Mouse (Mus musculus) thymus, postnatal 4 days (tissue): ENCODE measurements around the gene Intu.

Source experiments
- DNase-seq: peaks from one replicate; pipeline ENCODE4 v3.0.0; 2021

Gene Intu

DNA sequence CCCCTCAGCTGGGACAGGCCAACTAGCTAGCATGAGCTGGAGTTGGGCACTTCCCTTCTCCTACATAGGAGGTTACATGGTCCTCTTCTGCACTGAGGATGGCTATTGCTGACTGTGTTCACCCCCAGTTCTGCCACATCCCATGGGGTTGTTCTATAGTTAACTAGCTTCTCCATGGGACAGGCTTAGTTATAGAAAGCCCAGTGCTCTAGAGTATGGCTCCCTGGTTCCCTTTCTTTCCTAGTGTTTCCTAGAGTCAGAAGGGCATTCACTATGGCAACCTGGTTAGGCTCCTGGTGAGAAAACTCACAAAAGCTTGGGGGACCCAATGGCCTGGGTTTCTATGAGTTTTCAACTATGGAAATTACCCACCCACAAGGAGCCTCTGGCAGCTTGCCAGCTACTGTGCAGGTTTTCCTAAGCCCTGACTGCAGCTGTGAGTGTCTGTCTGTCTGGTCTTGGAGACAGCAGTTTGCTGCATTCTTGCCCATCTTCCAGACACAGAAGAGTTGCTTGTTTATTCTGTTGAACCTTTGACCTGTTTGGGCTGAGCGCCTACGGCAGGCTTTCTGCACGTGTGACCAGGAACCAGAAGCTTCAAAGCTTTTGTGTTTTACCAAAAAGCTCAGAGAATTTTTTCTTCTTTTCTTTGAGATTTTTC lies 154.9 kb downstream of the Intu start:
- DNase-seq: peak; percentile 31

DNA sequence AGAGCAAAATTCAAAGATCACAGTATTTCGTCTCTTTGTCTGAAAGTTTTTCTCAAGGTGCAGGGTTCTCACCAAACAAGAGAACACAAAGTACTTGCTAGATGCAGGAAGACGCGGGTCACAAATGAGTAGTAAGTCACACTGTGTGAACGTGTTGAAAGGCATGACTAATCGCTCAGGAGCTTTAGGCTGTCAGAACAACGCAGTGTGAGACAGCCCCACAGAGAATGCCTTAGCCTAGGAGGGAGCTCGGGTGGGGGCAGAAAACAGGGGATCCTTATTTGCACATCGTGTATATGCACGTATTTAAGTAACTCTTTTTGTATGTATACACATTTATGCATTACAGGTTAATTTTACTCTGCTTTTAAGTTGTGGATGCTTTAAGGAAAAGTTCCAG lies 155.8 kb downstream of the Intu start:
- no peak for DNase-seq

DNA sequence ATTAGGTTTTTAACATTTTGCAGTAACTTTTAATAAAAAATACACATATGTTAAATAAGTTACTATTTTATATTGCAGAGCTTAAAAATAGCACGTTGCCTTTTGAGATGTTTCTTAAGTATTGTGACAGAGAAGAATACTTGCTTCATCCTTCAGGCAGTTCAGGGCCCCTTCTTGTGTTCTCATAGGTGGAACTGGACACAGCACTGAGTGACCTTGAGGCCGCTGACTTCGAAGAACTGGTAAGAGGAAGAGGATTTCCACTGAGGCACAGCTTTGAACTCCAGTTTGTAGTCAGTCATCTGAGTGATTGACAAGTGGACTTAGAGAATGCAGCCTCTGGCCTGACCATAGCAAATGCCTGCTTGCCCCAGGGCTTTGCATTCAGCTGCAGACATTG lies 156.5 kb downstream of the Intu start:
- no peak for DNase-seq

DNA sequence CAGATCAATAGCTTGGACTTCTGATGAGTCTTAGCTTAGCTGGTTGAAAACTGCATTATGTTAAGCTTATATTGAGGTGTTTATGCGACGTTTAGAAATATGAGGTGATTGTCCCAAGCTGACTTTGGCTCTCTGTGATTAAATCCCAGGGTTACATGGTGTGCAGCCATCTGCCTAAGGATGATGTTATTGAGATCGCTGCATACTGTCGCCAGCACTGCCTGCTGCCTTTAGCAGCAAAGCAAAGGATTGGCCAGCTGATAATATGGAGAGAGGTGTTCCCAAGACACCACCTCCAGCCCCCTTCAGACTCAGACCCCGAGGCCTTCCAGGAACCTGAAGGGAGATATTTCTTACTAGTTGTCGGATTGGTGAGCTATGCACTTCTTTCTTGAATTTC lies 160.5 kb downstream of the Intu start:
- DNase-seq: no peak

DNA sequence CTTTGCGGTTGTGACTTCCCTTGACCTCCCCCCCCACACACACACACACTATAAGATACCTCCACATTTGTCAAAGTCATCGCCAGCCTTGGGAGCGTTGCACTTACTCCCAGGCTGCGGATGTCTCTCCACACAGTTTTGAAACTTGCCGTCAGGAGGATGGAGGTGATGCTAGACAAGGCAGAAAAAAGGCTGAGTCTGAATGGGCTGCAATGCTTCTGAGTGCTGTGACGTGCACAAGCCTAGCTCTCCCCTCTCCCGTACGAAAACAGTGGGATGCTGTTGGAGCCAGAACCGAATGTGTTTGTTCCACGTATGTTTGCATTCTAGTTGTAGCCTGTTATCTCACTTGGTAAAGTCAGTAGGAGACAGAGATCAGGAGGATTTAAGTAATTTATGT lies 162.3 kb downstream of the Intu start:
- no peak for DNase-seq

DNA sequence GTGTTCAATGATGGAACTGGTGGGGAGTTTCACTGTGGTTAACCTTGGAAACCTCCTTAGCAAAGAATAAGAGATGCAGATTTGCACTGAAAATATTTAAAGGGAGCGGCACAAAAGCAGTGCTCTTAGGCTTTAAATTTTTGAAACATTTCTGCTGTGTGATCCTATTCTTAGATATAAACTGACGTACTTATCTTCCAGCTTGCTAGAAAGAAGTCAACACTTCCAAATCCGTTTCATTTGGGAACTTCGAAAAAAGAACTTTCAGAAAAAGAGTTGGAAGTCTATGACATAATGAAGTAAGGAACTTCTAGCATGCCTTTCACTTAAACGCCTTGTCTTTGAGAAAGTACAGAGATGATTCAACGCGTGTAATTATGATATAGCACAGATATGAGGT lies 162.9 kb downstream of the Intu start:
- no peak for DNase-seq

DNA sequence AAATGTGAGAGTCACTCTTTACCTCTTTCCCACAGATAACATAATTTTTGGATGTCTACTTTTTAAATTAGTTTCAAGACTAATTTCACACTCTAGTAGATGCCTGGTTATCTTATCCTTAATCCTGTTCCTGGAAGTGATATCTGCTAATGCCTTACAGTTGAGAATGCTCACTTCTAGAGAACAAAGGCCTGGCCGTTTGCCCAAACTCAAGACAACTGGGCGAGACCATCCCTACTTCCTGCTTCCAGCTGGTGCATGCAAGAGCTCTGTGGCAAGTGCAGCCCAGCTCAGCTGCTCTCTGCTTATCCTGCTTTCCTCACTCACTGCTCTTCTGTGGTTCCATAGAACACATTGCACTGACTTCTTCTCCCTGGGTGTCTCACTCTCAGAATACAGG lies 163.4 kb downstream of the Intu start:
- DNase-seq: no peak

DNA sequence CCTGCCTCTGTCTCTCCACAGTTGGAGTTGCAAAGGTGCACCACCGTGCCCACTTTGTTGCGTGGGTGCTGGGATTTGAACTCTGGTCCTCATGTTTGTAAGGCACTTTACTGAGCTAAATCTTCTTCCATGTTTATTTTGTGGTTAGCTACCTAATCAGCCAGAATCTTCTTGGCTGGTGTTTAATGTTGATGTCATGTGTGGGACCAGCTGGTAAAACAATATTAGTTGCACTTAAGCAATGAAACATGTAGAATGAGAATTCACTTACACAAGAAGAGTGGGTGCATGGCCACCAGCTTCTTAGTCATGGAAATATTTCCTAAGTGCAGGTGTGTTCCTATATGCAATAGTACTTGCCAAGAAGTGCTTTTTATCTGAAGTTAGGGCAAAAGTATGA lies 164.1 kb downstream of the Intu start:
- DNase-seq: no peak

DNA sequence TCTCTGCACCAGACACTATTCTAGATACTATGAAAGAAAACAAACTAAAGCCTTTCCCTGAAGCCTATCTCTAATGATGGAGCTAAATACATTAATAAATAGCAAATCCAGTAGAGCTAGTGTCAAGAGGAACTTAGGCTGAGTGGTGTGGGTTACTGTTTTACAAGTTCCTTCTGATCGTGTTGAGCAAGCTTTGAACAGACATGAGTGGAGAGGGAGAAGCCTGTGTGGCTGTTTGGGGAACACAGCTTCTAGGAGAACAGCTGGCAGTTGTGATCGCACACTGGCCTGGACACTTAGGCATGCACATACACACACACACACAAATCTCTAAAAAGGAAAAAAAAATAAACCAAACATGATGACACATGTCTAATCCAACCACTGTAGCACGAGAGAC lies 167.7 kb downstream of the Intu start:
- DNase-seq: no peak

DNA sequence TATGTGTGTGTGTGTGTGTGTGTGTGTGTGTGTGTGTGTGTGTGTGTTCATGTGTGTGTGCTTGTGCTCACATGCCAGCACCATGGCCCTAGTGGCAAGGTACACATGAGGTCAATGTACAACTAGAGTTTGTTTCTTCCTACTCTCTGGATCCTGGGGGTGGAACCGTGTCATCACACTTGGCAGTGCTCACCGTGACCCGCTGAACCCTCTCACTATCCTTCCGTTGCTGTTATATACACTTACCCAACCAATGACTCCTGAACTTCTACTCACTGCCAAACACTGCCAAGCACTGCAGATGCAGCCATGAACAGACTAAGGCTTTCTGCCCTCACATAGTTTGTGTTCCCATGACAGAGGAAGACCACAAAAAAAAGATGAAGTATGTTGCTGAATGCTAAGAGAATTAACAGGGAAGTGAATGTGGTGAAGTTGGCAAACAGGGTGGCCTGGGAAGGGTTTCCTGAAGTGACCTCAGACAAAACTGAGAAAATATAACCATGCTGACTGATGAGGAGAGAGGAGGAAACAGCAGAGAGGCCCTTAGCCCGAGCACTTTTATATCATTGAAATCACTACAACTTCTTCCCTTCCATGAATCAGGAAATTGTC lies 173.8 kb downstream of the Intu start:
- DNase-seq: no peak

DNA sequence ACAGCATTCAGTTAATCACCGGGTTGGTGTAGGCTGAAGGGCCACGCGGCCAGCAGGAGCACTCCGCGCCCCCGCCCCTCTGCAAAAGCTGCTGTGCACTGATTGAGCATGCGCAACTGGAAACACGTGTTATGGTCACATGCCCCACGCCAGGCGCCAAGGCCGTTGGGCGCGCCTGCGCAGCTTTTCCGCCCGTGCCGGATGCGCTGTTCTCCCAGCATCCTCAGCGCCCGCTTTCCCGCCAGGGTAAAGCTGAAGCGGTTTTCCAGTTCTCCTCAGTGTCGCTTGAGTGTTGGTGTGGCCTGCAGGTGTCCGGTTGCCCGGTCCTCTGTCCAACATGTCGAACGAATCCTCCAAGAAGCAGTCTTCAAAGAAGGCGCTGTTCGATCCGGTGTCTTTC lies 177.6 kb downstream of the Intu start, which contains the start of gene Slc25a31:
Gene Slc25a31 (plus strand): TSS at position 201 of the 400 bp plus-strand sequence.
- no peak for DNase-seq

DNA sequence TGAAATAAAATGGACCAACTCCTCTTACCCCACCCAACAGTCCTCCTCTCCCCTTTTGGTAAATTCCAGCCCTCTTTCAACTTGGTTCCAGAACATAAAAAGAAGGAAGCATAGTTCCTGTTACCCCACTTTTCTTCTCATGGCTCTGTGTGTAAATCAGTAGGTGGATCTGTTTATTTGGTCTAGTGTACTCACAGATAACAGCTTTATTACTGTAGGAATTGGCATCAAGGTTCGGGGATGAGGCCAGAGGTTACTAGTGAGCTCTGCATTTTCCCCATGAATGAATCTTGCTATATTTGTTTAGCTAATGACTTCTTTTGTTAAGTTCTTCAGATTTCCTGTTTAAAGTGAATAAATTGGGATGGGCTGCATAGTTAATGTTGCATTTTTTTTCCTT lies 185.0 kb downstream of the Intu start:
- DNase-seq: no peak

DNA sequence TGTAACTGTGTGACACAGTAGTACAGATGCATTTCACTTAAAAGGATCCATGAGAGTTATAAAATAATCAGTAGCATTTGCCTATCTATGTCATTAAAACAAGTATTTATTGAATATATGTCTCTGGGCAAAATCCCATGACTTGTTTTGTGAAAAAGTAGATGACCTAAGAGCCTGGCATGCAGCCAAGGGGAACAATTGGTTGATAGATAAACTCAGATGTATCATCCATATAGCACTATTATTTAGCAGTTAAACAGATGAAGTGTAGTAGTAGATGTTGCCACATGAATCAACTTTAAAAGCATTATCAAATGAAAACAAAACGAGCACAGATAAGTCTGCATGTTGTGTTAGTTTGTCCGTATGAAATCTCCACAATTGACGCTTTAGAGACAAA lies 187.9 kb downstream of the Intu start:
- no peak for DNase-seq

DNA sequence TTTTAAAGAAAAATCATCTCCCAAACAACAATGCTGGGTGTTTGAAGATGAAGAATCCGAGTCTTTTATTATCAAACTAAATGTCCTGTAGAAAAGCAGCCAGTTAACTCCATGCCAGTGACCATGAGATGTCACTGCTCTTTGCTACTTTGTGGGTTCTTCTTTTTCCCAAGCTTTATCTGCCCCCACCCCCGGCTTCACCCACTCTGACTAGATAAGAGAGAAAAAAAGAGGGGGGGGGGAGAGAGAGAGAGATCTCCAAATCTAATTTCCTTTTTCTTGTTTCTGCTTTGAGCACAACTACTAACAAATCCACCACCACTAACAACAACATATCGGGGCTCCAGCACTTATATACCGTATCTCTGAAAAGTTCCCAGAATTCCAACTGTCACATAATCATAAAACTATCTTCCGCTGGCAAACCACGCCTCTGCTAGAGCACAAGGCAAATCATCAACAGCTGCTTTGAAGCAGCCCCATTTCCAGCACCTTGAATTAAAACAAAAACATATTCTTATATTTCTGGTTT lies 207.4 kb downstream of the Intu start:
- DNase-seq: no peak

DNA sequence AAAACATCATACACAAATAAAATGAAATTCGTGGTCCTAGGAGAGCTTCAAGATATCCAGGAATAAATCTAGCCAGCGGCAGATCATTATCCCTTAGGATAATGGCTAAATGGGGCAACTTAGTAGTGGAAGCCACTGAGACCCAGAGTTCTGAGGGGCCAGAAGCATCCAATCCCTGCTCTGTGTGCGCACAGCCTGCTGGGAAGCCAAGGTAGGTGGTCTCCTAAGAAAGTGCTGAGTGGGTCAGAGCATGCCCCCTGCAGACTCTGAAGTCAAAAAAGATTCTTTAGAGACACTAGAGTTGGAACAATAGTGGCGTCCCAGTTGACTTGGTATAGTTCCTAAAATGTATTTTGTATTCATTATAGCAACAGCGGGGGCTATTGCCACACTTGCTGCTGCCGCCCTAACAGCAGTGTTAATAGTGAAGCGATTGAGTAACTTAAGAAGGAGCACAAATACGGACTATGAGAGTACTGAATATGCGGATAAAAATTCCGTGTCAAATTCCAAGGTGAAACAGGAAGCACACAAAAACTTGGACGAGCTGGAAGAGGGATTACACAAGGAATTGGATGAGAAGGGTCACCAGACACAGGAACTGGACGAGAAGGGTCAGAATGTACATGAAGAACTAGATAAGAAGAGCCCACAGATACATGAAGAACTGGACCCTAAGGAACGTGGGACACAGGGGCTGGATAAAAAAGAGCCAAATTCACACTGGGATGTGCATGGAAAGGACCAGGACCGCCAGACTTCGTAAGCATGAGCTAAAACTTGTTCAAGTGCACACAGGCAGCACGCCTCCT lies 213.1 kb downstream of the Intu start, which contains the start of gene Hspa4l:
Gene Hspa4l (plus strand): TSS at position 472 of the 812 bp plus-strand sequence.
- DNase-seq: no peak

DNA sequence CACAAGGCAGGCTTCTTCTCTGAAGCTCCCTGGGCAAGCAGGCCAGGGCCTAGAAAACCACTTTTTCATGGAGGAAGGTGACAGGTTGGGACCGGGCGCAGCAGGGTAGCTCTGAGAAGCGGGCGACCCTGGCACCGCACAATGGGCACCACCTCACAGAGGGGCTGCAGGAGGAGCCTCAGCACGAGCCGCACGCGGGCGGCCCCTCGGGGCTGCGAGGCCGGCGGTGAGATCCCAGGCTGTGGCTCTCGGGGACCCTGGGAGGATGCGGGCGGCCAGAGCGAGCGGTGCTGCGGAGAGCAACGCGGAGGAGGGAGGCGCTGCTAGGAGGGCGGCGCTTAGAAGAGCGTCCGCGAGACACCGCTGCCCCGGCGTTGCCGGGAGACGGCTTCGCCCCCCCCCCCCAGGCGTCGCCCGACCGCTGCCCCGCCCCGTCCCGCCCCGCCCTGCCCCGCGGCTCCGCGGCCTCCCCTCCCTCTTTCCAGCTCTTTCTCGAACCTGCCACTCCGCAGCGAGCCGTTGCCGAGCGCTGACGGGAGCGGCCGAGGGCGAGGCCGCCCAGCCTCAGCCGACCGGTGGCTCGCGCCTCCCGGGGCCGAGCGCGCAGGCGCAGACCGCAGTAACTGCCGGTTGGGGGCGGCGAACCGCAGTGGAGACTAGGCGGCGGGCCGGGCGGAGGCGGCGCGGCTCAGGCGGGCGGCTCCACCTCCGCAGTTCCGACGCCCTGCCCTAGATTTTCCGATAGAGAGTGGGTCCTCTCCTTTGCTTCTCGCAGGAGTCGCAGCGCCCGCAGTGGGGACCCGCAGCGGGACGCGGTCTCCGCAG lies 214.0 kb downstream of the Intu start:
- peak; percentile 96 for DNase-seq

DNA sequence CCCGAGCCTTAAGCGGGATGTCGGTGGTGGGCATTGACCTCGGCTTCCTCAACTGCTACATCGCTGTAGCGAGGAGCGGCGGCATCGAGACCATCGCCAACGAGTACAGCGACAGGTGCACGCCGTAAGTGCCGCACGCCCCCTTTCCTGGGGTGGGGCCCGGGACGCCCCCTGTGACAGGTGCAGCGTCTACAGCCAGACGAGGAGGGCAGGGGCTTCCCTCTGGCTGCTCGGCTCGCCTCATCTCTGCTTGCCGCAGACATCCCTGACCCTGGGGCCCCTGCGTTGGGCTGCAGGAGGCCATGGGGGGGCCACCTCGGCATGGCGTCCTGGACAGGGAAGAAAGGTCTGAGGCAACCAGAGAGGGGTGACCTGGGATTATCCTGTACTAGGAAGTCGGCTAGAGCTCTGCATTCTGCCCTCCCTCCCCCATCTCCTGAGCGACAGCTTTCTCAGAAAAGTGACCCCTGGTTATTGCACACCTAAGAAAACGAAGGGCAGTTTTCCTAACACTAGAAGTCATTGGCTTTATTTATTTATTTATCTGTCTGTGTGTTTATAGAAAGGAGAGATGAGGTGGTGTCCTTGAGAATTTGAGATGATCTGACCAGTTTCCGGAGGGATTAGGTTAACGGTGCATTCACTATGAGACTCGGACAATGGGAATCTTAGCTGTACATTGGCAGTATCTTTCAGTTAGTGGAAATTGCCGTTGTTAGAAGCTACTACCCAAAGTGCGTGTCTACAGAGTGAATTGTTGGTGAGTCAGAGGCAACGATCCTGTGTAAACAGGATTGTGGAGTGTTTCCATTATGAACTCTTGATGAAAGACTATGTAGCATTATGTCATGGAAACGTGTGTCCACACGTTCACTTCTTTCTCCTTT lies 214.8 kb downstream of the Intu start:
- peak; percentile 87 for DNase-seq
